Mouse (Mus musculus) heart, postnatal 14 days (tissue): ENCODE data around the gene Cyp4a32. TPM values are rescaled to one million over a fixed set of nuclear protein-coding genes. Genes with fewer than 3 reads are reported as not detected.
A peak's percentile ranks its signal among the peaks of the same experiment; 100 is the strongest.
"Not testable (repeated sequence)": the region's sequence is repeated elsewhere in the genome, so short reads cannot be mapped to it uniquely, and the experiment has no call there.

ENCODE experiments used
- DNase-seq, 2 experiments: peaks; one replicate each; pipeline ENCODE4 v3.0.0; 2021 to 2022
- intact Hi-C: fragments of 180-260 bp; cut with DNase I; formaldehyde crosslinking; loops from one replicate; pipeline ENCODE4 v1.15.1; 2025
- long read RNA-seq, 2 experiments: library from polyadenylated mRNA; stranded (forward); transcript quantifications; one replicate each; pipeline ENCODE4 v2.0.0; 2021
- total RNA-seq, 2 experiments: library from RNA; stranded (reverse); gene quantifications; 2 replicates each; pipeline ENCODE4 v1.2.3; 2021

Cyp4a32 gene
- total RNA-seq = not detected
- long read RNA-seq, experiment 1 = 0 reads
- long read RNA-seq, experiment 2 = 0 reads

DNA sequence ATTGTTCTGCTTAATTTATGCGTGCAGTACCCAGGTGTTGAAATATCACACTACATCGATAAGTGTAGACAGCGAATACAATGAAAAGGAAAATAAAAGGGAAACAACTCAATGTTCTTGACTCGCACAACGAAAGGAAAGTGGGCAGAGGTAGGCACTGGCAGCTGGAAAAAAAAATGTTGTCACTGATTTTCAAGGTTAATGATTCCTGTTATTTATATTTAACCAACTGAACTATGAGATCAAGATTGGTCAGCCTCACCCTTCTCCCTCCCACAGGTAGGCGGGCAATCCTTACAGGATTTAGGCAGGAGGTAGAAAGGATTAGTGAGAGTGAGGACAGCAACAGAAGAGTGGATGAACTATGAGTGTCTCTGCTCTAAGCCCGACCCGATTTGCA is at the start of gene Cyp4a32:
Gene Cyp4a32, plus strand, starts transcription at position 359 of the 400 bp plus-strand sequence.
- intact Hi-C loops, DNase-seq: not testable (repeated sequence)

DNA sequence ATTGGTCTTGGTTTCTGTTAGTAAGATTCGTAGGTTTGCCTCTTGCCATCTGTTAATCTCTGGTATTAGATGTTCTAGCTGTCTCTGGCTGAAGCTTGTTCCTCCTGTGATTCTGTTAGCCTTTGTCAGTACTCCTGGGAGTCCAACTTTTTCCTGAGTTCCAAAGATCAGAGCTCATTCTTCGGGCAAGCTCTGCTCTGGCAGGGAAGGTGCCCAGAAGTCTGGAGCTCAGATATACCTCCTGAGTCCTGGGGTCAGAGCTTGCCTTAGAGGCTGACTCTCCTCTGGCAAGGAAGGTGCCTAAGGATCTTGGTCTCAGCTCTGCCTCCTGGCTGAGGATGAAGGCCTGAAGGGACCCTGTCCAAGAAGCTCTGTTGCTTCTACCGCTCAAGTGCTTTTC is 48.0 kb upstream of the Cyp4a32 start:
- intact Hi-C loops = no loop called here
- no peak for DNase-seq

DNA sequence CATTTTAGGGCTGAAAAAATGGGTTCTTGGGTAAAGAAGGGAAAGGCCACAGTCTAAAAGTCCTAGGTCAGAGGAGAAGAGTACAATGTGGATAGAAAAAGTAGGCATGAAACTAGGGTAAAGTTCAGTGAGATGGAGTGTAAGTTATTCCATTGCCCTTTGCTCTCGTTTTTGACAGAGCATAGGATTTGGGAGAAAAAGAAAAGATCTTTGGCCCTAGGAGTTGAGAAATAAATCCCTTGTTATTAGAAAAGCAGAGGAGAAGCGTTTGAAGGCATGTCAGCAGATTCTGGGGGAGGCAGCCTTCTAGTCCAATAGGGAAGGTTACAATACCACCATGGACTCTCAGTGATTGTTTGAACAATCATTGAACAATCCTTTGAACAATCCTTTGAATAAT is 45.3 kb upstream of the Cyp4a32 start:
- DNase-seq = no peak

DNA sequence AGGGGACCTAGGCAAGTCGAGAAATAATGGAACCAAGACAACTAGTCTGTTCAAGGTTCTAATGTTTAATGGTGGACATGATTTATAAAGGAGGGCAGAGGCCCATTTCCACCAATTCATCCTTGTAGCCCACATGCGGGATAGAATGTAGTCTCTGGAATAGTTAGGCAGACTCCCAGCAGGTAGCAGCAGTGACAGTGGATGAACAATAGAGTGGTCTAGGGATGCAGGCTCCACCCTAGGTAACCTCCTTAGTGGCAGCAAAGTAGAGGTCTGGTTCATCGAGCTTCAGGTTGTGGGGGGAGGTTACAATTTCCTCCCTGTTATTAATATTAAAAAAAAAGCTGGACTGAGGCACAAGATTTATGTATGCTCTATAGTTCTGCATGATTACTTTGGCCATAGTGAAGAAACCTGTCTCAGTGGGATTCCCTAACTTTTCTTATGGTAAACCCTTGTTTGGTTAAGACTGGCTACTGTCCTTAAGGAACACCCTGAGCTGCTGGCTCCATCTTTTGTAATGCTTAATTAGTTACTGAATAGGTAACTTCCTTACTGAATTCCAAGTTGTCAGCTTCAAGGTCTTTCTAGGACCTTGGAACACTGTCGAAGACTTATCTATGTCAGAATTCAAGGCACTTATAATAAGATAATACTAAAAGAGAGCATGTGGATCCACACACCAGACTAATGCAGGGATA is 42.8 kb upstream of the Cyp4a32 start:
- intact Hi-C loops = no loop called here
- no peak for DNase-seq

More for the DNA sequence above, 45.3 kb upstream of the Cyp4a32 start:
- intact Hi-C loops = no loop called here

- intact Hi-C loops = not testable (repeated sequence)
Observed at GRCm38 (mm10) chr4:115561236-115561635, 39.5 kb upstream of the Cyp4a32 start.

DNA sequence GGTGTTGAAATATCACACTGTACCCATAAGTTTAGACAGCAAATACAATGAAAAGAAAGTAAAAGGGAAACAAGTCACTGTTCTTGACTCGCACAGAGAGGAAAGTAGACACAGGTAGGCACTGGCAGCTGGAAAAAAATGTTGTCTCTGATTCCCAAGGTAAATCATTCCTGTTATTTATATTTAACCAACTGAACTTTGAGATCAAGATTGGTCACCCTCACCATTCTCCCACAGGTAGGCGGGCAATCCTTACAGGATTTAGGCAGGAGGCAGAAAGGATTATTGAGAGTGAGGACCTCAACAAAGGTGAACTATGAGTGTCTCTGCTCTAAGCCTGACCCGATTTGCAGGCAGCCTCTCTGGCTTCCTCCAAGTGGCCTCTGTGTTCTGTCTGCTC is 37.4 kb upstream of the Cyp4a32 start, which contains the start of gene Cyp4a31:
Gene Cyp4a31, plus strand, starts transcription at position 249 of the 400 bp plus-strand sequence.
- no peak for DNase-seq
- intact Hi-C loops = no loop called here

More at GRCm38 (mm10) chr4:115561236-115561635, 39.5 kb upstream of the Cyp4a32 start:
- DNase-seq = not testable (repeated sequence)

- DNase-seq, intact Hi-C loops: not testable (repeated sequence)
Observed at GRCm38 (mm10) chr4:115564469-115565225, 36.1 kb upstream of the Cyp4a32 start.

GRCm38 (mm10) chr4:115575255-115575654 is 25.5 kb upstream of the Cyp4a32 start:
- DNase-seq = no peak
- intact Hi-C loops = no loop called here

- no peak for DNase-seq
- intact Hi-C loops = no loop called here
Observed at GRCm38 (mm10) chr4:115575776-115576175, 25.0 kb upstream of the Cyp4a32 start.

GRCm38 (mm10) chr4:115583036-115583435 is 17.7 kb upstream of the Cyp4a32 start:
- intact Hi-C loops = no loop called here
- no peak for DNase-seq

- intact Hi-C loops = no loop called here
- DNase-seq = no peak
Observed at GRCm38 (mm10) chr4:115596357-115596756, 4.4 kb upstream of the Cyp4a32 start.

DNA sequence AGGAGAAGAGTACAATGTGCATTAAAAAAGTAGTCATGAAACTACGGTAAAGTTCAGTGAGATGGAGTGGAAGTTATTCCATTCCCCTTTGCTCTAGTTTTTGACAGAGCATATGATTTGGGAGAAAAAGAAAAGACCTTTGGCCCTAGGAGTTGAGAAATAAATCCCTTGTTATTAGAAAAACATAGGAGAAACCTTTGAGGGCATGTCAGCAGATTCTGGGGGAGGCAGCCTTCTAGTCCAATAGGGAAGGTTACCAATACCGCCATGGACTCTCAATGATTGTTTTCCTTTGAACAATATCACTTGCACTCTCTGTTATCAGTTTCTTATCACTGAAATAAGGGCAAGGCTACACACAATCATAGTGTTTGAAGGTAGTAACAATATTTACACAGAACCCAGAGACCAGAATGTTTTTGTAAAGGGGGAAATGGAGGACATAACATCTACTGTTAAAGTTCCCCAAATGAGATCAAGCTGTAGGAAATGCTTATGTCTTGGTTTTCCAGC is 3.9 kb upstream of the Cyp4a32 start:
- intact Hi-C loops = no loop called here
- DNase-seq = no peak

DNA sequence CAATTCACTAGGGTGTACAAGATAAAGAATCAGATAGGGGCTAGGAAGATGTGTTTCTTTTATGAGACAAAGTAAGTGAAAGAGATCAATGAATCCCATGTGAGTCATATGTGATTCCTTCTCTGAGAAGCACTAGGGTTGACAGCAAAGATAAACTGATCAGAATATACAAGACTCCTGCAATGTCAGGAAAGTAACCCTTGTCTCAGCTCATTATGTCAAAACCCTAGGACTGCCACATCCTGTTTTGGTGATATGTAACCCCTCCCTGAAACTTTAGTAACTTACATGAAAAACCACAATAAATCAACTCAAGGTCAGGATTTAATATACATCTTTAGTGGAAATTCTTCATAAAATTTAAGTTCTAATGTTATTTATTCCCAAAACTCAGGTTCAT is 13.2 kb downstream of the Cyp4a32 start:
- intact Hi-C loops = no loop called here

DNA sequence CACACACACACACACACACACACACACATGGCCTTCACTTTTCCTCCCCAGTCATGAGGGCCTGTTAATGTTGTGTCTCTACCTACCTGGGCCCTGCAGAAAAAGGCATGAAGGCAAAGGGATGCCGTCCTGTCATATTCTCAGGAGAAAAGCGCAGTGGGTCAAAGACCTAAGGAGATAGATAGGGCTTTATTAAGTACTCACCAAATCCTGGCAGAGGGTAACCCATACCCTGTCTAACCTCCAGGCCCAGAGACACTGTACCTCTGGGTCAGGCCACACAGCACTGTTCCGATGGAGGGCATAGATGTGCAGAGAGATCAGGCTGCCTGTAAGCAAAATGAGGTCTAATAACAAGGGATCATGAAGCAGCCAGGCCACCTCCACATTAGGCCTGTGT is 24.8 kb downstream of the Cyp4a32 start:
- DNase-seq, intact Hi-C loops: not testable (repeated sequence)

More for the DNA sequence above, 13.2 kb downstream of the Cyp4a32 start:
- no peak for DNase-seq

- DNase-seq = peak; percentile 28 to 48
- intact Hi-C loops = no loop called here
Observed at GRCm38 (mm10) chr4:115642967-115643754, 42.4 kb downstream of the Cyp4a32 start.

GRCm38 (mm10) chr4:115645371-115645770 is 44.6 kb downstream of the Cyp4a32 start:
- peak; percentile 53 to 71 for DNase-seq

DNA sequence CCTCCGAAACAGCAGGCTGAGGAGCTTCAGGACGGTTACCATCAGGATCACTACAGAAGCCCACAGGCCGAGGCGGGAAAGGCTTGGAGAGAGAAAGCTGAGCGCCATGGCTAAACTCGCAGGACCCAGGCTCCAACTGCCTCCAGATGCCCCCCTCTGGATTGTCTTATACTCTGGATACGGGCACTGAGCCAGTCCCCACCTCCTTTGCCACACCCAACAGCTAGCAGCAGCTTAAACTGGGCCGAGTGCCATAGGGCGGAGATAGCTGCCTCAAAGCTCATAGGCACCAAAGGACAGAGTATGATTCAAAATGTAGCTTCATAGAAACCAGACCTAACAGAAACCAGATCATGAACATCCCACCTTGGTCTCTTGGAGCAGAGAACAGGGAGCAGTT is 46.8 kb downstream of the Cyp4a32 start, which contains the start of gene Cyp4b1:
Gene Cyp4b1, minus strand, starts transcription at position 144 of the 400 bp plus-strand sequence.
- peak; percentile 77 to 82 for DNase-seq
- intact Hi-C loops = loop anchor here (5.0 kb wide), 1 partner anchor 60 kb away; no protein-coding TSS in a partner anchor

More at GRCm38 (mm10) chr4:115645371-115645770, 44.6 kb downstream of the Cyp4a32 start:
- intact Hi-C loops = loop anchor here (5.0 kb wide), 1 partner anchor 62 kb away; no protein-coding TSS in a partner anchor

- intact Hi-C loops = loop anchor here (5.0 kb wide), 1 partner anchor 59 kb away; no protein-coding TSS in a partner anchor
- peak in 1 of 2 experiments; percentile 43 for DNase-seq
Observed at GRCm38 (mm10) chr4:115648752-115649151, 48.0 kb downstream of the Cyp4a32 start.

- intact Hi-C loops = loop anchor here (5.0 kb wide), 1 partner anchor 58 kb away; no protein-coding TSS in a partner anchor
- no peak for DNase-seq
Observed at GRCm38 (mm10) chr4:115649344-115649743, 48.6 kb downstream of the Cyp4a32 start.

DNA sequence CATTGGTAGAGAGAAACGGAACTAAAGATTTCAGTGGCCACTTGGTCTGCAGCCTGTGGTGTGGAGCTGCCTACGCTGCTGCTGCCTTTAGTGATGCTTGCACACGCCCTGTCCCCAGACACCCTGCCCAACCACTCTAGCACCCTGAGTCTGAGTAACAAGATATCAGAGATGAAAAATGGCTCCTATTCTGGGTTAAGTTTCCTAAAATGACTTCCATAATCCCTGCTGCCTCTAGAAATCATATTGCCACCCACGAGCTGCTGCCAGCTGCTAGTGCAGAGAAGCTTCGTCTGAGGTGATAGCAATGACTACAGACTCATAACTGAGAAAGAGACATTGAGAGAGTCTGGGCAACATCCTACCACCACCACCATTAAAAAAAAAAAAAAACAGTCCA is 50.1 kb downstream of the Cyp4a32 start:
- intact Hi-C loops = no loop called here
- no peak for DNase-seq
